10 mouse cellular contexts compared by ENCODE assay signal in genomic region chr11:119514108-119514860, GRCm38 (mm10). TPM values are rescaled to one million over a fixed set of nuclear protein-coding genes. Genes with fewer than 3 reads are reported as not detected.
DNase-seq lines count a peak whose midpoint lies in the region; ATAC-seq and TF ChIP-seq lines count a peak whose summit lies in the region.
"Had no signal": no experiment of that assay in that cellular context is flagged by ENCODE, and none has a peak within 500 bp of the region (broad histone marks: within the 10 kb centered on the region; RNA-seq: fewer than 3 reads in every experiment).

No protein-coding gene starts in this region.

- H3K36me3 ChIP-seq in liver, embryonic 11.5 days (ENCODE audit: control insufficient read depth, insufficient read depth, low read length) = no peaks in the 10 kb centered on the region
- H3K36me3 ChIP-seq in hindbrain, embryonic 11.5 days (ENCODE audit: control insufficient read depth, insufficient read depth, low read length) = no peaks in the 10 kb centered on the region
- no peaks in the 10 kb centered on the region for H3K36me3 ChIP-seq in midbrain, postnatal 0 days (ENCODE audit: insufficient read depth, low read length)

- H3K4me1 ChIP-seq in liver, embryonic 11.5 days (replicated peaks; ENCODE audit: control insufficient read depth, insufficient read depth, low read length) = no peaks in the 10 kb centered on the region
- H3K4me1 ChIP-seq in hindbrain, embryonic 11.5 days (replicated peaks; ENCODE audit: control insufficient read depth, insufficient read depth, low read length) = peaks cover 25% of the 10 kb centered on the region
- H3K4me1 ChIP-seq in midbrain, postnatal 0 days (ENCODE audit: insufficient read depth, low read length) = peaks cover 12% of the 10 kb centered on the region

- no peak for ATAC-seq in liver, embryonic 11.5 days (replicated peaks; ENCODE audit: low FRiP score)
- no peak; the same call in 1 of the 2 replicates for ATAC-seq in hindbrain, embryonic 11.5 days (ENCODE audit: low FRiP score)
- no peak for ATAC-seq in midbrain, postnatal 0 days (ENCODE audit: low FRiP score)

- 49% methylated on average over 16 of the region's 16 CpGs for WGBS in liver, embryonic 11.5 days
- WGBS in hindbrain, embryonic 11.5 days = 47% methylated on average over 16 of the region's 16 CpGs
- WGBS in midbrain, postnatal 0 days = 36% methylated on average over 16 of the region's 16 CpGs

- H3K9ac ChIP-seq in liver, embryonic 11.5 days (ENCODE audit: low read depth, low read length) = no peak overlapping the region
- peak overlapping the region; percentile 38; the same call in 1 of the 2 replicates for H3K9ac ChIP-seq in hindbrain, embryonic 11.5 days (ENCODE audit: low read depth, low read length)
- H3K9ac ChIP-seq in midbrain, postnatal 0 days (replicated peaks; ENCODE audit: low read length, poor library complexity, severe bottlenecking) = no peak overlapping the region

- H3K4me2 ChIP-seq in liver, embryonic 11.5 days = peak overlapping the region; percentile 43; the same call in 1 of the 2 replicates
- H3K4me2 ChIP-seq in hindbrain, embryonic 11.5 days (replicated peaks; ENCODE audit: low read depth, low read length) = peak overlapping the region; percentile 34; the same call in 1 of the 2 replicates
- 0 out of 2 replicates have a peak overlapping the region, but pooled peaks have one; percentile 22 for H3K4me2 ChIP-seq in midbrain, postnatal 0 days (ENCODE audit: low read depth, low read length, poor library complexity, severe bottlenecking)

- no peak for DNase-seq in liver, embryonic 11.5 days (ENCODE audit: low spot score)
- DNase-seq in liver (no peak), MN1 (ENCODE audit: low spot score) (no peak)
- peak; percentile 81 to 84 for DNase-seq in cerebellum, postnatal 36 days
- DNase-seq in hindbrain, embryonic 11.5 days (ENCODE audit: low spot score) = no peak
- peak; percentile 38 for DNase-seq in midbrain, postnatal 0 days (ENCODE audit: low spot score)
- DNase-seq in ovary, postnatal 36 days (ENCODE audit: low spot score) = no peak
- no peak for DNase-seq in left cerebral cortex, adult 9 months (ENCODE audit: low spot score in 2 of 2)
- DNase-seq: gastrocnemius, adult 2 months; kidney, postnatal 14 days had no signal

- TF ChIP-seq CTCF in midbrain, postnatal 0 days (IDR thresholded peaks at IDR 0.05) = no peak

- no peaks in the 10 kb centered on the region for H3K9me3 ChIP-seq in liver, embryonic 11.5 days (ENCODE audit: control insufficient read depth, low read length)
- H3K9me3 ChIP-seq in hindbrain, embryonic 11.5 days (ENCODE audit: control insufficient read depth, low read length) = no peaks in the 10 kb centered on the region
- no peaks in the 10 kb centered on the region for H3K9me3 ChIP-seq in midbrain, postnatal 0 days (ENCODE audit: low read length)

- no peak overlapping the region for H3K27ac ChIP-seq in liver, embryonic 11.5 days (ENCODE audit: low read depth, low read length)
- peak overlapping the region; percentile 78 for H3K27ac ChIP-seq in hindbrain, embryonic 11.5 days (ENCODE audit: low read depth, low read length)
- H3K27ac ChIP-seq in midbrain, postnatal 0 days (ENCODE audit: low read depth, low read length) = no peak overlapping the region
- H3K27ac ChIP-seq: gastrocnemius, adult 2 months had no signal

- no peak overlapping the region for H3K4me3 ChIP-seq in liver, embryonic 11.5 days (ENCODE audit: low read depth, low read length)
- H3K4me3 ChIP-seq in hindbrain, embryonic 11.5 days (ENCODE audit: low read depth, low read length) = peak overlapping the region; percentile 4; the same call in 1 of the 2 replicates
- H3K4me3 ChIP-seq in midbrain, postnatal 0 days (ENCODE audit: low read depth, low read length) = no peak overlapping the region
- H3K4me3 ChIP-seq: gastrocnemius, adult 2 months had no signal

- peaks cover 38% of the 10 kb centered on the region for H3K27me3 ChIP-seq in liver, embryonic 11.5 days (replicated peaks; ENCODE audit: control insufficient read depth, insufficient read depth, low read length)
- no peaks in the 10 kb centered on the region for H3K27me3 ChIP-seq in hindbrain, embryonic 11.5 days (ENCODE audit: control insufficient read depth, insufficient read depth, low read length)
- H3K27me3 ChIP-seq in midbrain, postnatal 0 days (ENCODE audit: insufficient read depth, low read length) = no peaks in the 10 kb centered on the region

RNA-seq across cellular contexts. Expression of gene Endov, which starts 23.1 kb away (rescaled TPM):
- polyA plus RNA-seq in liver, embryonic 11.5 days (2014; fragmentation: Nextera tagmentation; extraction: Ambion mirVana) = 13.2 and 14.2 TPM in 2 replicates
- 13.6 and 14.8 TPM in 2 replicates for polyA plus RNA-seq in hindbrain, embryonic 11.5 days (2014; fragmentation: Nextera tagmentation; extraction: Ambion mirVana)
- 36.7 and 42.0 TPM in 2 replicates for total RNA-seq in midbrain, postnatal 0 days (2014; rRNA removed)
- polyA plus RNA-seq in midbrain, postnatal 0 days (2015; fragmentation: Nextera tagmentation; extraction: Ambion mirVana) = 13.2 and 13.3 TPM in 2 replicates

RNA-seq across cellular contexts. Expression of gene Nptx1, which starts 33.3 kb away (rescaled TPM):
- polyA plus RNA-seq in liver, embryonic 11.5 days (2014; fragmentation: Nextera tagmentation; extraction: Ambion mirVana) = 0.23 and 0.34 TPM in 2 replicates
- 8.7 and 11.2 TPM in 2 replicates for polyA plus RNA-seq in hindbrain, embryonic 11.5 days (2014; fragmentation: Nextera tagmentation; extraction: Ambion mirVana)
- total RNA-seq in midbrain, postnatal 0 days (2014; rRNA removed) = 16.3 and 22.4 TPM in 2 replicates
- polyA plus RNA-seq in midbrain, postnatal 0 days (2015; fragmentation: Nextera tagmentation; extraction: Ambion mirVana) = 7.5 and 7.6 TPM in 2 replicates
- total RNA-seq: gastrocnemius, adult 2 months had no signal

Comparison
In these comparisons a context has a peak if more than half of its experiments do, and no peak if none do; other contexts are left out.
1. DNase-seq: peak in cerebellum, postnatal 36 days (2 of 2) and midbrain, postnatal 0 days (single experiment); none in liver, embryonic 11.5 days (single experiment), liver (single experiment), hindbrain, embryonic 11.5 days (single experiment), ovary, postnatal 36 days (single experiment), MN1 (single experiment) and left cerebral cortex, adult 9 months (0 of 2).
2. Peak in every context shown above with its lines, with median percentiles within 50 percentile points of each other: H3K4me2 ChIP-seq.